In the genomic region with DNA sequence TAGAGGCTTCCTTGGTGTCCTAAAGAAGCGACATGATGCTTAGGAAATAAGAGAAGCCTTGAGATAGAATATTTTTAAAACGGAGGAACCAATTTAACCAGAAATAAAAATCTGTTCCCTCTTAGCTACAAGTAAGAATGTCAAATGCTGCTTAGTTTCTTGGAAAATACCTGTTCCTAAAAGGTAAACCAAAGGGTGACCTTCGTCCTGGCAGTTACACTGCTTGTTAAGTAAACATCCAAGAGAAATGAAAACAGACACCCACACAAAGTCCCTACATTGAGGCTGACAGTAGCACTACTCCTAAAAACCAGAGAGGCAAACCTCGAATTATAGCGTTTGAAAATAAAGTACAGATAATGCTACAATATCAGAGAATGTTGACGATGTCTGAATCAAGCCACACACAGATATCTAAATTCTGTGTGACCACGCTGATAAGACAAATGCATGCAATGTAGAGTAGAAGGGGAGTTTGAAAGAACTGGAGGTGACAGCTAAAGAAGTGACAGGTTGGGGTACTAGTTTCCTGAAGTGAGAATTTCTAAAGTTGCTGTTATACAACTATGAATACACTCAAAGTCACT, we compare ENCODE assay signal across 8 mouse cellular contexts. TPM values are rescaled to one million over a fixed set of nuclear protein-coding genes. Genes with fewer than 3 reads are reported as not detected.
A peak's percentile ranks its signal among the peaks of the same experiment; 100 is the strongest.
DNase-seq lines count a peak whose midpoint lies in the region; ATAC-seq and TF ChIP-seq lines count a peak whose summit lies in the region.

No protein-coding gene starts in this region.

- DNase-seq in kidney, adult 18-20 months, result no peak
- DNase-seq in cerebellum, adult 18-20 months, result no peak
- no peak for DNase-seq in layer of hippocampus, postnatal 10 days (ENCODE audit: low spot score in 2 of 2)

- peaks cover 21% of the 10 kb centered on the region; the same call in 1 of the 2 replicates for H3K4me1 ChIP-seq in kidney, embryonic 14.5 days (ENCODE audit: control insufficient read depth, insufficient read depth, low read length)
- H3K4me1 ChIP-seq in bone marrow macrophage, adult 2 months (ENCODE audit: control insufficient read depth, insufficient read depth, low read length), result peaks cover 7% of the 10 kb centered on the region
- peaks cover 31% of the 10 kb centered on the region for H3K4me1 ChIP-seq in hindbrain, embryonic 13.5 days (replicated peaks)
- H3K4me1 ChIP-seq in midbrain, embryonic 15.5 days, result peaks cover 32% of the 10 kb centered on the region

- H3K4me3 ChIP-seq in kidney, embryonic 14.5 days (ENCODE audit: low read length), result peak overlapping the region; percentile 95
- peak overlapping the region; percentile 77 for H3K4me3 ChIP-seq in bone marrow macrophage, adult 2 months (ENCODE audit: insufficient read depth, low read length)
- peak overlapping the region; percentile 96 for H3K4me3 ChIP-seq in hindbrain, embryonic 13.5 days
- peak overlapping the region; percentile 100 for H3K4me3 ChIP-seq in midbrain, embryonic 15.5 days

- no peak overlapping the region for H3K27ac ChIP-seq in kidney, embryonic 14.5 days (ENCODE audit: low read depth, low read length)
- H3K27ac ChIP-seq in bone marrow macrophage, adult 2 months (ENCODE audit: insufficient read depth, low read depth, low read length), result no peak overlapping the region
- H3K27ac ChIP-seq in hindbrain, embryonic 13.5 days, result peak overlapping the region; percentile 91
- peak overlapping the region; percentile 97 for H3K27ac ChIP-seq in midbrain, embryonic 15.5 days

- no peaks in the 10 kb centered on the region for H3K27me3 ChIP-seq in kidney, embryonic 14.5 days (ENCODE audit: control insufficient read depth, insufficient read depth, low read length)
- H3K27me3 ChIP-seq in hindbrain, embryonic 13.5 days, result no peaks in the 10 kb centered on the region
- no peaks in the 10 kb centered on the region for H3K27me3 ChIP-seq in midbrain, embryonic 15.5 days (replicated peaks)

- no peak for TF ChIP-seq POLR2A in bone marrow macrophage, adult 2 months (IDR thresholded peaks at IDR 0.05; ENCODE audit: borderline replicate concordance, low read depth, low read length)

- H3K4me2 ChIP-seq in kidney, embryonic 14.5 days (replicated peaks; ENCODE audit: low read depth, low read length), result peak overlapping the region; percentile 69
- peak overlapping the region; percentile 87 for H3K4me2 ChIP-seq in hindbrain, embryonic 13.5 days
- H3K4me2 ChIP-seq in midbrain, embryonic 15.5 days, result peak overlapping the region; percentile 92

- H3K9me3 ChIP-seq in kidney, embryonic 14.5 days (ENCODE audit: control insufficient read depth, low read length), result no peaks in the 10 kb centered on the region
- H3K9me3 ChIP-seq in hindbrain, embryonic 13.5 days, result no peaks in the 10 kb centered on the region
- no peaks in the 10 kb centered on the region for H3K9me3 ChIP-seq in midbrain, embryonic 15.5 days

- no peak for TF ChIP-seq CTCF in bone marrow macrophage, adult 2 months (IDR thresholded peaks at IDR 0.05; ENCODE audit: low read depth, low read length)

- ATAC-seq in kidney, embryonic 14.5 days (ENCODE audit: low FRiP score, low TSS enrichment), result no peak
- ATAC-seq in hindbrain, embryonic 13.5 days (ENCODE audit: low FRiP score), result no peak
- no peak for ATAC-seq in midbrain, embryonic 15.5 days (replicated peaks)
- ATAC-seq in frontal cortex, adult (ENCODE audit: low TSS enrichment), result no peak

- H3K36me3 ChIP-seq in kidney, embryonic 14.5 days (ENCODE audit: control insufficient read depth, insufficient read depth, low read length), result no peaks in the 10 kb centered on the region; the same call in 1 of the 2 replicates
- no peaks in the 10 kb centered on the region for H3K36me3 ChIP-seq in hindbrain, embryonic 13.5 days
- no peaks in the 10 kb centered on the region for H3K36me3 ChIP-seq in midbrain, embryonic 15.5 days (replicated peaks)

- peak overlapping the region; percentile 98 for H3K9ac ChIP-seq in kidney, embryonic 14.5 days (ENCODE audit: low read depth, low read length)
- peak overlapping the region; percentile 97 for H3K9ac ChIP-seq in hindbrain, embryonic 13.5 days
- peak overlapping the region; percentile 100 for H3K9ac ChIP-seq in midbrain, embryonic 15.5 days

- WGBS in kidney, embryonic 14.5 days, result 27% methylated on average over 7 of the region's 7 CpGs
- 43% methylated on average over 7 of the region's 7 CpGs for WGBS in hindbrain, embryonic 13.5 days
- WGBS in midbrain, embryonic 15.5 days, result 42% methylated on average over 7 of the region's 7 CpGs

RNA-seq across cellular contexts. Expression of gene Amfr, which starts 0.5 kb away (rescaled TPM):
- polyA plus RNA-seq in kidney, embryonic 14.5 days (2014; fragmentation: Nextera tagmentation; extraction: Ambion mirVana), result 34.0 and 49.7 TPM in 2 replicates
- polyA plus RNA-seq in bone marrow macrophage, adult 2 months (2012; ENCODE audit: insufficient read depth, insufficient read length, missing spikeins), result 62.2 and 84.7 TPM in 2 replicates
- polyA plus RNA-seq in hindbrain, embryonic 13.5 days (2015; fragmentation: Nextera tagmentation; extraction: Ambion mirVana), result 60.6 and 64.3 TPM in 2 replicates
- polyA plus RNA-seq in midbrain, embryonic 15.5 days (2015; fragmentation: Nextera tagmentation; extraction: Ambion mirVana), result 74.9 and 79.0 TPM in 2 replicates
- 100 to 1,000 TPM; 140 to 144 TPM for total RNA-seq in layer of hippocampus, postnatal 10 days (2021)

RNA-seq across cellular contexts. Expression of gene Nudt21, which starts 23.7 kb away (rescaled TPM):
- 140 and 142 TPM in 2 replicates for polyA plus RNA-seq in kidney, embryonic 14.5 days (2014; fragmentation: Nextera tagmentation; extraction: Ambion mirVana)
- polyA plus RNA-seq in bone marrow macrophage, adult 2 months (2012; ENCODE audit: insufficient read depth, insufficient read length, missing spikeins), result 44.3 and 61.3 TPM in 2 replicates
- 109 and 112 TPM in 2 replicates for polyA plus RNA-seq in hindbrain, embryonic 13.5 days (2015; fragmentation: Nextera tagmentation; extraction: Ambion mirVana)
- 85.8 and 86.7 TPM in 2 replicates for polyA plus RNA-seq in midbrain, embryonic 15.5 days (2015; fragmentation: Nextera tagmentation; extraction: Ambion mirVana)
- total RNA-seq in layer of hippocampus, postnatal 10 days (2021), result 10 to 100 TPM; 66.6 to 70.0 TPM

RNA-seq across cellular contexts. Expression of gene Ogfod1, which starts 23.9 kb away (rescaled TPM):
- 8.6 and 14.2 TPM in 2 replicates for polyA plus RNA-seq in kidney, embryonic 14.5 days (2014; fragmentation: Nextera tagmentation; extraction: Ambion mirVana)
- 14.9 and 15.7 TPM in 2 replicates for polyA plus RNA-seq in bone marrow macrophage, adult 2 months (2012; ENCODE audit: insufficient read depth, insufficient read length, missing spikeins)
- polyA plus RNA-seq in hindbrain, embryonic 13.5 days (2015; fragmentation: Nextera tagmentation; extraction: Ambion mirVana), result 16.9 TPM in 2 replicates
- polyA plus RNA-seq in midbrain, embryonic 15.5 days (2015; fragmentation: Nextera tagmentation; extraction: Ambion mirVana), result 14.7 and 21.6 TPM in 2 replicates
- total RNA-seq in layer of hippocampus, postnatal 10 days (2021), result 10 to 100 TPM; 40.2 to 41.9 TPM

Comparison
In these comparisons a context has a peak if more than half of its experiments do, and no peak if none do; other contexts are left out.
1. H3K27ac ChIP-seq: peak in hindbrain, embryonic 13.5 days (single experiment) and midbrain, embryonic 15.5 days (single experiment); none in kidney, embryonic 14.5 days (single experiment) and bone marrow macrophage, adult 2 months (single experiment).
2. Peak in every context shown above with its lines, with median percentiles within 50 percentile points of each other: H3K4me2 ChIP-seq, H3K4me3 ChIP-seq and H3K9ac ChIP-seq.